Mouse (Mus musculus) adrenal gland, postnatal 4 days (tissue): ENCODE measurements at regions not wholly inside any gene's neighbourhood (a gene's known extent, or its start where the extent isn't known, plus 50 kb on each side); places are given as distances from the start of the nearest gene placed in this dataset.

Experiments
- DNase-seq, 2 experiments: peaks; one replicate each; pipeline ENCODE4 v3.0.0; 2021 to 2022; ENCODE audit warnings: low spot score in 2 of 2, mixed read lengths in 2 of 2

DNA sequence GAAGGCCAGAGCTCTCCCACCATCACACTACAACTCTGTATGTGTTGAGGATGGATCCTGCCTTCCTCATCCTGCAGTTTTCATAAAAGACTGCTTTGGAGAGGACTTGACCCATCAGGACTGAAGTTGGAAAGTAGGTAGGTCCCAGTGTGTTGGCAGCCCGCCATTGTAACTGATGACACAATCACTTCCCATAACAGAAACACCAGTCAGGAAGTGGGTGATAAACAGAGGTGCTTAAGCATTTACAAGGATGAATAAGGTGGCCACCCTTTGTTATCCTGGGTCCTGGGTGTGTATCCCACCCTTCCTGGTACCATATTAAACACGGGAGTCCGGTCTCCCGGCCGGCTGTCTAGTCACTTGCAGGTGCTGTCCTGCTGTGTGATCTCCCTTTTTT lies 118.3 kb downstream of the Snx10 start:
- DNase-seq: no peak

DNA sequence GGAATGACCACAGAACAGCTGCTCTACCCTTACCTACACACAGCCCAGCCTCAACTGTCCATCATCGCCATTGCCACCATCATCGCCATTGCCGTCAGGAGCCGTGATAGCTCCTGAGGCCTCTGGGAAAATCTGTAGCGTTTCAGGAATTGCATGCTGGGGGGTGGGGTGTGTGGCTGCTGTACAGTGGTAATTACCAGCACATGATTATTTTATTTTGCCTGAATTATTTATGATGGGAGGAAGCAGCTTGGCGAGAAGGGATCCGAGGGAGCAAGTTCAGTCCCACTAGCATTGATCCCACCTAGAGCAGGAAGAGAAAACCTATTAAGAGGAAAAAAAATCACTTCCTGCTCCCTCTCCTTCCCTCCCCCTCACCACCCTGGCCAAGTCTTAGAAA lies 125.1 kb downstream of the Snx10 start:
- DNase-seq: no peak

DNA sequence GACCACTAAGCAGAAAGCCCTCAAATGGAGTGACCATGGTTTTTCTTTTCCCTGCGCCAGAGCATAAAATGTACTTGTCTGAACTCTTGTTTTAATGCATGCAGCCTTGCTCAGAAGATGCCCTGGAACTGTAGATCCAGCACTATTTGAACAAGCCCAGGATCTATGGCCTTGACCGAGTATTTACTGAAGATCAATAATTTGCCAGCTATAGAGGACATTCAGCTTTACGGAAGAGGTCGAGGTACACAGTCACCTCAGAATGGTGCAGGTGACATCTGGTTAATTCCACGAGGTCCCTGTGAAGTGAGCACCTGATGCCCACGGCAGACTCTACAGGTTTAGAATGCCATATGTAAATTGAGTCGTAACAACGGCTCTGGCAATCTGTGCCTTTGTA lies 130.1 kb downstream of the Snx10 start:
- DNase-seq: no peak

DNA sequence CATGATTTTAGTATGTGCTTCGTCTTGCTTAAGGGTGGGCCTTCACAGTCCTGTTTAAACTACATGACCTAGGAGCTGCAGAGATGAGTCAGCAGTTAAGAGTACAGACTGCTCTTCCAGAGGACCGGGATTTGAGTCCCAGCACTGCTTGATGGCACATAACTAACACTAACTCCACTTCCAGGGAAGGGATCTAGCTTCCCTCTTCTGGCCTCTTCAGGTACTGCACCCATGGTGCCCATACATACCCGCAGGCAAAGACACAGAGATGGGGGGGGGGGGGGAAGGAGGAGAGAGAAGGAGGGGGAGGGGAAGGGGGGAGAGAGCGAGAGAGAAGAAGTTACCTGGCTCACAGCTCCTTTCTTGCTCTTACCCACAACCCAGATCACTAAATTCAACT lies 131.3 kb downstream of the Snx10 start:
- no peak for DNase-seq

DNA sequence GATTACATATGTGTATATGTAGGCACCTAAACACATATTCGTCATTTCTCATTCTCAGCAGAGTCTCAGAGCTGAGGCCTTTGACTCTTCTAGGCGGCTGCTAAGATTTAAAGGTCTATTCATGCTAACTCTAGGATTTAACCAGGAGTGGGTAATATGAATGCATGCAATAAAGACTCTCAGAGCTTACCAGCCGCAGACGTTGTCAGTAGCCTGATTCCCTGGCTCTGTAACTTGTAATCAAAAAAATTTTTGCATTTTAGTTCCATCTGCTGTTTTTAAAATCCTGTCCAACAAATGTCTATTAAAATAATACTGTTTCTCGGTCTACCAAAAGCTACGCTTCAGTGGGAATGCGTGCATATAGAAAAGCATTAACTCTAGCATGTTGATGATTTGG lies 132.4 kb downstream of the Snx10 start:
- DNase-seq: no peak

DNA sequence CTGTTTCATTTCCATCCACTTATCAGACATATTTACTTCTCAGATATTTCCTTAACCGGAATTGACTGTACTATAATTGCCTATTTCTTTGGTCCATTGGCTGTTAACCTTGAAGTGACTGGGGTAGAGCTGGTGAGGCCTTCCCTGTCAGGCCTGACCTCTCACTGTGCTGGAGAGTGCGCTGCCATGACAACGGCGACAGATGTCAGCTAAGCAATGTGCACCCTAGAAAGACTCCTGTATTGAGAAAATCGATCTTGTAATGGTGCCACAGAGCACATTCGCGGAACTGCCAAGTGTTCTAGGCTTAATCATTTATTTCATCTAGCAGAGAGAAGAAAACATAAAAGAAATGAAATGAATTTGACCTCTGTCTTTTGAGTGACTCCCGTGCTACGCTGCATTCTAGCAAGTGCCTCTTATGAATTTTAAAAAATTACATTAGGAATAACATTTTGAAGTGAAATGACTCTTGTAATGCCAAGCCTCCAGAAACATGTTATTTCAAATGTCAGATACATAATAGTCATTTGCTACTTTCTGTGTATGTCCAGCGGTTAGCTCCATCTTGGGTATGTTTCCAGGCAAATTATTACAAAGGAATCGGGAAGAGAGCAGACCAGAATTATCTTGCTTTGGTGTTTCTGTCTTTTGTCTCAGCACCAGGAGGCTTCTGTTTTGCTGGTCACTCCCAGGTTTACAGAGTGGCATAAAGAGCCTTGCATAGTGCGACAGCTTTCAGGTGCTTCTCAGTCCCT lies 133.4 kb downstream of the Snx10 start:
- DNase-seq: no peak

DNA sequence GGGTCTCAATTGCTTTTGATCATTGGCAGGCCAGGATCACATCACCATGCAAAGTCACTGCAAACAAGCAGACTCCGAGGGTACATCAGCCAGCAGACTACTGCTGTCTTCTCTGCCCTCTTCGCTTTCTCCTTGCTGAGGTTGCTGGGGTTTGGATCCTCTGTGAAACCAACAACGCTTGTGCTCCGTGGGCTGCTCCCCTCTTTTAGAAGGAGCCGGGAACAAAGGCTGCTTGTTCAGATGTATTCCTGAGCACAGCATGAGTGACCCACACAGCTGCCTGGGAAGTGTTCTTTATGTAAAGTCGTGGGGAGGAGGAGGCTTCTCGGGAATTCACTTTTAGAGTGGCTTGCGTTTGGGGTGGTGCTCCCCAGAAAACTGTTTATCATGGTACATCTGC lies 134.7 kb downstream of the Snx10 start:
- DNase-seq: no peak

DNA sequence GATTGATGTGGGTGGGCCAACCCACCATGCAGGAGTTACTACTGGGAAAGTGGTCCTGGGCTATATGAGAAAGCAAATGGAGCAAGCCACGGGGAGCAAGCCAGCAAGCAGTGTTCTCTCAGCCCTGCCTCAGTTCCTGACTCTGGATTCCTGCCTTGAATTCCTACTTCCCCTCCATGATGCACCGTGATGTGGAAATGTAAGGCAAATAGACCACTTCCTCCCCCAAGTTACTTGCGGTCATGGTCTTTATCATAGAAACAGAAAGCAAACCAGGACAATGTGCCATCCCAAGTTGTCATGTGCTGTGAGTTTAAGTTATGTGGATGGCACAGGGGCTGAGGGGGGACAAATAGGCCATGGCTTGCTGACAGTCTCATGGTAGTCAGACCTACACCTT lies 139.5 kb downstream of the Snx10 start:
- DNase-seq: no peak

DNA sequence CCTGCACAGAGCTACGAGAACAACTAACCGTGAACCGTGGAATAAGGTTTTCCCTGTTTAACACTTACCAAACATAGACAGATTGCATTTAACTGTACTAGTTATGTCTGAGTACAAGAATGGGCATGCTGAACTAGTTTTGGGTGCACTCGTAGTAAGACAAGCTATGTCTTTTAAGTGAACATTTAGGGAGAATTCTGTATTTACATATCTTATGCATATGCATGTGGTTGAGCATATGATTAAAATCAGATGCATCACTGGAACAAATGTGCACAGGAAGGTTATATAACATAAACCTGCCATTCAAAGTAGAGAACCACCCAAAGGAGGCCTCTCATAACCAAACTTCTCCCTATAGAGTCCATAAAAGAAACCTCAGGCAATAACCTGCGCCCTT lies 140.3 kb downstream of the Snx10 start:
- no peak for DNase-seq

DNA sequence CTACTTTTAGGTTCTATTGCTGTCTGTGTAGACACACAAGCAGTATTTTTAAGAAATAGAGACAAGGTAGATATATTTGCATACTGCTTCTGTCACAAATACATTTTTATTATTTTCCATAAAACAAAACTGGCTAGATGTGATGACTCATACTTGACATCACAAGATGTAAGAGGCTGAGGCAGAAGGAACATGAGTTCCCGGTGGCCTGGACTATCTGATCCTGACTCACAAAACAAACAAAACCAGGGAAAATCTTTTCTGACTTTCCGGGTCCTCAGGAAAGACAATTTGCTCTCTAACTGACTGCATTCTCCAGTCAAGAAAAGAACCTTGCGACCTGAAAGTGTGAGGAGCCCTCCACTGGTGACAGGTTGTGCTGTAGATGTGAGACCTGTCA lies 143.3 kb downstream of the Snx10 start:
- no peak for DNase-seq

DNA sequence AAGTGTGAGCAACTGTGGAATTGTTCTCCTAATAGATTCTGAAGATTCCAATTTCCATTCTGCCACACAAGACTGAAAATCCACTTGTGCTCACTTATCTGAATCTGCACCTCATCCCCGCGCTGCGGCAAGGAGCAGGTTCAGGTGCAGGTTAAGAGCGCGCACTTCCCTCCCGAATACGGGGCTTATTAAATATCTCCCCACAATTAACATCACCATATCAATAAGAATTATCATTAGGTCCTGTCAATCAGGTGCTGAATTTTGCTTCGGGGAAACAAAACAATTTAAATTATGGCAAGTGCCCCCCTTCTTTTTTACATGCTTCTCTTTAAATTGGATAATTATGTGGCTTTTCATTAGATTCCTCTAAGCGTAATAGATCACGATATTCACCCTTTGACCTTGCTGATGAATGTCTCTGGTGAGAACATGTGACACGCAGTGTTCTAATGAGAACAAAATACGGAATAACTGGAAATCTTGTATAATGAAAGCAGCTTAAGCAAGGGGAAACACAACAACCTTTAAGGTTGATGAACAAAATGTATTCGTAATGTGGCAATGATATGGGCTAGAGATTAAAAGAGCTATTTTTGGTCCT lies 151.7 kb downstream of the Snx10 start:
- DNase-seq: no peak

DNA sequence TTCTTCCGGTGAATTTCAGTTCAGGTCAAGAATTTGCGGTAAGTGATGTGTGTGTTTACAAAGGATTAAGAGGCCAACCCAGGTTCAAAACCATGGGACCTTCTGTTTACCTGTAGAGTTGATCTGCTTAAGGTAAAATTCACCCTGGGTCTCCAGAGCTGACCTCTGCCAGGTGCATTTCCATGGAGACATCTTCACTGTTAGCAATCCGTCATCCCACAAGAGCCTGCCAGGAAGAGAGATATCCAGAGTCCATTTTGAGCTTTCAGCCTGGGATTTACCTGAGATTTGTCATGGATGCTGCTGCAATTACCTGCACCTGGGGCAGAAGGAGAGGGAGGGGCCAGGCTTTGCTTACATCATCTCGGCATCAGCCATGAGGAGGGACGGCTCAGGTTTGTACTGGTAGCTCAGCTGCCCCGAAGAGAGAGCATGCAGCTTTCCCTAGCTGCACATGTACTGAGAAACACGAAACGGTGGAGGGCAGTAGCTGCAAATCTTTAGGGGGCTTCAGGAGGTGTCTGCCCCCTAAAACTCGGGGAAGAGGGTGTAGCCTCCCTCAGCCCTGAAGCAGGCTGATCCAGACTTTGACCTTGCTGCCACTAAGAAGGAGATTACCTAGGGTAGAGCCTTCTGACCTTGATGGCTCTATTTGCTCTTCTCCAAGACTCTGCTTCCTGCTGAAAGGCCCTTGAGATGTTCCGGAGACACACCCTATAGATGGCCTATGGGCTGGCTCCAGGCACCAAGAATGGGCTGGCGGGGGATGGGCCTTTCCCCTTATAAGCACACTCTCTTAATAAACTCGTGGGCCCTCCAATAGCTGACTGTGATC lies 153.7 kb downstream of the Snx10 start:
- DNase-seq: no peak

DNA sequence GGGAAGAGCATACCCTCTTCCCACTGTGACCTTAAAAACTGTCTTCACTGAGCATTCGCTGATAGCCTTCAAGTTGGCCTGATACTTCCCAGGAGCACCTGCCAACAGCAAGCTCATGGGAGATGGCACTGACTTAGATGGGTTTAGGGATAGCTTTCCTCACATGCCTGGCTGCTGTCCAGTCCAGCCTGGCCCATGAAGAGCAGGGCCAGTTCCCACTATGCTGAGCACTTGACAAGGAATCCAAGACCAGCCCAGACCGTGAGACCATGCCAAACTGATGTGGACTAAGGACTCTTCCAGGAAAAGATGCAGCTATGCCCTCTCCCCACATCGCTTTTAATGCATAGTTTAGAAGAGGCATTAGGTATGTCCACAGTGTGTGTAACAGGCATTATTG lies 155.0 kb downstream of the Snx10 start:
- no peak for DNase-seq

DNA sequence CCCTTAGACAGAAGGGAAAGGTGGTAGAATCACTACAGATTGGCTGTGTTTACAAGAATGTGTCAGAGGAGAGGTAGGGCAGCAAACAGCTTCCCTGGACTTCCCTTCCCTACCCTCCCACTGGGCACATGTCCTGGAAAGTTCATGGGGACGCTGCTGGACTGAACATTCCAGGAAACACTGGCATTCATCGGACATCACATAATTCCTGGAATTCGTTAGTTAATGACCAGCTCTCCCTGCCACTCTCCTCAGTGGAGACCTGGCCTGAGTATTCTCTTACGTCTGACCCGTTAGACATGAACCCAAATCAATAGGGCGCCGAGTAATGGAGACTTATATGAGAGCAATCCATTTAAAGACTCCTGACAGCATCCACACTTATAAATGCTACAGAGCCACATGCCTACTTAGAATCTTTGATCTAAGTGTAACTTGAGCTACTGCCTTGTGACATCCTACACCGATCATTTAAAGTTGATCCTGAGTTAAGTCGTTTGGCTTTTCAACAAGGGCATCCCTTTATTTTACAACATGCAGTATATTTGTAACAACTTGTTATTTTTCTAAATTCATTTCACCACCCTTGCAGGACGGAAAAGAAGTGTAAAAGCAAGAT lies 156.6 kb downstream of the Snx10 start:
- DNase-seq: no peak

DNA sequence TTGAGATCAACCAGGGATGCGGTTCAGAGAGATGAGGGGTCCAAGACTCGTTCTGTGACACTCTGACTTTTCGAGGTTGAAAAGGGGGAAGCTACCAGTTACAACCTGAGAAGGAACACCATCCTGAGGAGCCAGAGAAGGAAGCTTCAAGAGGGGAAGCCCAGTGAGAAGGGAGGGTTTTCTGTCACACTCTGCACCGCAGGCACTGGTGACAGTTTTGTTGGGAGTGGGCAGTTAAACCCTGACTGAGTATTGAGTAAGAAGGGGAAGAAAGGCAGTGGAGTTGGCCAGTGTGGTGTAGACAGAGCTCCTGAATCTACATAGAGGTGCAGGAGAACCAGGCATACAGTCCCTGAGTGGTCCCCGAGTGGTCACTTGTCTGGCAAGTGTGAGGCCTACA lies 159.4 kb downstream of the Snx10 start:
- no peak for DNase-seq

DNA sequence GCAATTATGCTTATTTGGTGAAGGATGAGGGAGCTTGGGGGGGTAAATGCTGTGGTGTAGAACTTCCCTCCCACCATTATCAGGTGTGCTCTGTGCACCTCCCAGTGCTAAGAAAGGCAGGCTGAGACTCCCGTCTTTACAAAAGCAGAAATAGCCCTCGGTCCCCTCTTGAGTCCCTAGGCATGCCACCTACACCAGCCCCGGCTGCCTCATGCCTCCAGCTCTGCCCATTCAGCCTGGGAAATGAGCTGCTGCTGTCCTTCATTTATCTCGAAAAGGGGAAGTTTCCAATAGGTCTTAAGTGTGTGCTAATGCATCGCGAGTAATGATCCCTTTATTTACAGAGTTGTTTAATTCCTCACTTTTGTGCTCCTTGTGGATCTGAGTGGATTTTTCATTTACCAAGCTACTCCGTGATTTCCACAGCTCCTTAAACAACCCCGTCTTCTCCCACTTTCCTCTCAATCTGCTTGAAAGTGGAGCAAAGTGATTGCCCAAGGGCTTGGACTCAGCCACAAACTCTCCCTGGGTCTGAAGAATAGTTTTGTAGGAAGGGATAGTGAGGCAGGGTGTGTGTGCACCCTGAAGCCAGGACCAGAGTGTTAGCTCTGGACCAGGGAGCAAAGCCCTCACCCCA lies 162.1 kb downstream of the Snx10 start:
- no peak for DNase-seq

DNA sequence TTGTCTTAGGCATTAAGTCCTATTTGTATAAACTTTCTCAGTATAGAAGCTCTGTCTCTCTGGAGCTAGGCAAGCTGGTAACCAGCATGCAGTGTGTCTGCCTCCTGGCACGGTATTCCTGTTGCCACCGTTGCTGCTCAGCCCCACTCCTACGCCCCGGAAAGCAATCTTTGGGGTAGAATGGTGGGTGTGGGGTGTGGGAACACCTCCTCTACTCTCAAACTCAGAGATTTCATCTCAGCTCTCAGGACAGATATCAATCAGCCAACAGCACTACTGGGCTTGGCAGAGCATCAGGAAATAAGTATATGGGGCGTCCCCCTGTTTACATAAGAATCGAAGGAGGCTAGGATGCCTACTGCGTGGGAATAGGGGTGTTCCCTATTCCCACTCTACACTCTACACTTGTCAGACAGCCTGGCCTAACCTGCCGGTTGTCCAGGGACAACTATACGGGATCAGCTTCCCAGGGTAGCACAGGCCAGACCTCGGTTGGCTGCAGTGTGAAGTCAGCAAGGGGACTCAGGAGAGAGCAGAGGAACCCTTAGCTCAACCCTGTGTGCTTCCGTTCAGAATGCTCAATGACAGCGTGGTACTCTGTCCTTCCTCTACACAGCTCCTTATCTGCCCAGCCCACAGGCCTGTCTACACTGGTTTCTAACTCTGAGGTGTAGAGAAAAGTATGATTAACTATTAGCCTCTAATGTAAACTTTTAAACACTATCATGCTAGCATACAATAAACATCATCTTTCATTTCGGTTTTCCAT lies 167.3 kb downstream of the Snx10 start:
- no peak for DNase-seq

DNA sequence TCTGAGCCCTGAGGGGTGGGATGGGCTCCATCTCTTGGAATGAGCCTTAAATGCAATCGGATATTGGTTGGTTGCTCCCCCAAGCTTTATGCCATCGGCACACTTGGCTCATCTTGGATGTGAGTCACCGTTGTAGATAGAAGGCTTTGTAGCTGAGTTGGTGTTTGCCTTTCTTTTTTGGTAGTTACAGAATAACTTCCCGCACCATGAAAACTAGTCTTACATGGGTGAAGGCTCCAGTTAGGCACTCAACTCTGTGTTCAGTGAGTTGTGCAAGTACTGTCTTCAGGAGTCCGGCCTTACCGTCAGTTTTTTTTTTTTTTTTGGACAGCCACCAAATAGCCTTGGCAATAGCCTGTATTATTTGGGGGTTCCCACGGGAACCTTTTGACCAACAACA lies 170.3 kb downstream of the Snx10 start:
- no peak for DNase-seq

DNA sequence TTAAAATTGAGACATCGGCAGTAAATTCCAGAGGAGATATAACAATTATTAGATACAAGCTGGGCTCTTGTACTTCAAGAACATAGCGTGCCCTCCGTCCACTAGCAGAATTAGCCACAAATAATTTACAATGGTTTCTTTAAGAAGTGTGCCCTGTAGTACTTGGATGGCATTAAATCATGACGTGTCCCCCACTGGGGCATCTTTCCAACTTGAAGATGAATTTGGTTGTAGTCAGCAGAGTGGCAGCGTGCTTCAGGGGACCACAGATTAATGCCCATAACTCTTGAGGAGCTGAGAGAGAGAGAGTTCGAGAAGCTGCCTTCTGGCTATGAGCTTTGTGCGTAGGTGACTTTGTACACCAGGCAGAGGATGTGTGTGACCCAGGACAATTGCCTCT lies 172.7 kb downstream of the Snx10 start:
- no peak for DNase-seq

DNA sequence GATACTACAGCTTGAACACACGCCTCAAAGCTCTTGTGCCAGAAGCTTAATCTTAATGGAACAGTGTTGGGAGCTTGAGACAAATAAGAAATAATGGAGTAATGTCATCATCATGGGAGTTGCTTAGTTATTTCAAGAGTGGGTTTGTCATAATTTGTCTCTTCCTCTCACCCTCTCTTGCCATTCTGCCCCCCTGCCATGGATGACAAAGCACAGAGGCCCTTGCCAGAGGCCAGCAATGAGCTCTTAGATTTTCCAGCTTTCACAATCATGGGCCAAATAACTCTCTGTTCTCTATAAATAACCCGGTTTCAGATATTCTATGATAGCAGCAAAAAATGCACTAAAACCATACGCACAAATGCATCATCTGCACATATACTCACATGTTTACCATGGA lies 174.1 kb downstream of the Snx10 start:
- no peak for DNase-seq

DNA sequence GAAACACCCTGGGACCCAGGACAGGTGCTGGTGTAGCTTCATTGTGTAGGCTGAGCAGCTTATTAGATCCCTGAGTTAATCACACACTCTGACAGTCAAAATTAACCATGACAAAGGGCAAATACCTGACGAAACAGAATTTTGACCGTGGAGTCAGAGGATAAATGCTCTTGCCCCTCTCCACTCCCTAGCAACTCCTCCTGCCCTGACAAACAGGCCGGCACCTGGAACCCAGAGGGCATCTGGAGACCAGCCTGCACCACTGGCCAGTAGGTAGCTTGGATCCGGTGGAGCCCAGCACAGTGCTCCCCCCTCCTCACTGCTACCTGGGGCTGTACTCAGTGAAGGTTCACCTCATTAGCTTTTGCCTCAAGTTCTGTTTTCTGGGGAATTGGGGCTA lies 174.5 kb downstream of the Snx10 start:
- DNase-seq: no peak
